Mouse (Mus musculus) liver, adult 2 months (tissue): Measurements from ENCODE around the gene Aoah. TPM values are rescaled to one million over a fixed set of nuclear protein-coding genes. Genes with fewer than 3 reads are reported as not detected.

Experiments used
- DNase-seq: peaks from one replicate; pipeline ENCODE4 v3.0.0-alpha.2; 2011; ENCODE audit warnings: low read depth, low spot score; ENCODE audit errors: extremely low read depth
- H3K27ac ChIP-seq: fragments of 200-500 bp; replicated peaks from 2 replicates; pipeline ENCODE4 v1.5.1; 2012; ENCODE audit warnings: low read depth, mild to moderate bottlenecking, control low read depth, inconsistent platforms, low read length; ENCODE audit not compliant: insufficient read depth
- H3K27me3 ChIP-seq: fragments of 200-500 bp; 2 replicates; pipeline ENCODE4 v1.6.1; 2012; ENCODE audit warnings: mild to moderate bottlenecking, moderate library complexity, low read length, inconsistent platforms; ENCODE audit not compliant: control insufficient read depth, insufficient read depth
- H3K36me3 ChIP-seq: fragments of 200-500 bp; 2 replicates; pipeline ENCODE4 v1.6.1; 2012; ENCODE audit warnings: low read length, inconsistent platforms; ENCODE audit not compliant: control insufficient read depth, insufficient read depth
- H3K4me1 ChIP-seq: fragments of 200-500 bp; 2 replicates; pipeline ENCODE4 v1.6.1; 2011; ENCODE audit warnings: low read length; ENCODE audit not compliant: control insufficient read depth, insufficient read depth
- H3K4me3 ChIP-seq: fragments of 200-500 bp; 2 replicates; pipeline ENCODE4 v1.5.1; 2011; ENCODE audit warnings: low read depth, mild to moderate bottlenecking, control low read depth, low read length, moderate library complexity; ENCODE audit not compliant: insufficient read depth
- H3K79me2 ChIP-seq: fragments of 200-500 bp; 2 replicates; pipeline ENCODE4 v1.6.1; 2012; ENCODE audit warnings: inconsistent platforms, mild to moderate bottlenecking, low read length, moderate library complexity; ENCODE audit not compliant: control insufficient read depth, insufficient read depth
- H3K9ac ChIP-seq: fragments of 200-500 bp; 2 replicates; pipeline ENCODE4 v1.6.1; 2012; ENCODE audit warnings: low read depth, mild to moderate bottlenecking, control low read depth, inconsistent platforms, low read length
- CTCF ChIP-seq: fragments of 200-500 bp; IDR thresholded peaks from 2 replicates; pipeline ENCODE4 v1.5.1; 2011; ENCODE audit warnings: low read depth, low read length, control low read depth
- POLR2A ChIP-seq: fragments of 200-500 bp; IDR thresholded peaks from 2 replicates; pipeline ENCODE4 v1.6.1; 2011; ENCODE audit warnings: low read length, control low read depth; ENCODE audit not compliant: insufficient read depth; ENCODE audit errors: extremely low read depth
- WGBS: fragments of 180-500 bp; shearing (Covaris S2); methylation state at CpG from one replicate; pipeline ENCODE4 v1.1.7; 2018; 5-methylcytosine and 5-hydroxymethylcytosine counted together
- polyA plus RNA-seq: library from polyadenylated mRNA; depleted of rRNA; stranded (reverse); fragments of >200 nt; gene quantifications from 2 replicates; pipeline ENCODE4 v1.2.3, GENCODE M21; 2012
- total RNA-seq: library from RNA; depleted of rRNA; stranded (reverse); fragments of >200 nt; gene quantifications from 2 replicates; pipeline ENCODE4 v1.2.3, GENCODE M21; 2014

Aoah gene
- total and polyA plus RNA-seq, 2 experiments = 1.1 TPM

GRCm38 (mm10) chr13:20963086-20963485 lies 169.2 kb downstream of the Aoah start:
- TF ChIP-seq CTCF = no peak
- no peak for TF ChIP-seq POLR2A
- Histone ChIP-seq H3K27me3 (no peaks in the 10 kb centered on the region), H3K36me3 (no peaks in the 10 kb centered on the region), H3K27ac (no peak overlapping the region), H3K79me2 (no peaks in the 10 kb centered on the region), H3K4me1 (no peaks in the 10 kb centered on the region), H3K4me3 (no peak overlapping the region), H3K9ac (no peak overlapping the region)
- DNase-seq = no peak
- 76% methylated on average over 3 of the region's 3 CpGs for WGBS

GRCm38 (mm10) chr13:20981234-20982230 lies 187.6 kb downstream of the Aoah start:
- no peak overlapping the region for H3K4me3 ChIP-seq
- no peaks in the 10 kb centered on the region for H3K79me2 ChIP-seq
- no peak overlapping the region for H3K9ac ChIP-seq
- TF ChIP-seq CTCF (no peak), POLR2A (no peak)
- H3K36me3 ChIP-seq = no peaks in the 10 kb centered on the region
- WGBS = 75% methylated on average over 8 of the region's 8 CpGs
- H3K4me1 ChIP-seq = no peaks in the 10 kb centered on the region
- no peaks in the 10 kb centered on the region for H3K27me3 ChIP-seq
- no peak overlapping the region for H3K27ac ChIP-seq
- DNase-seq = no peak

GRCm38 (mm10) chr13:20985510-20985909 lies 191.6 kb downstream of the Aoah start:
- no peaks in the 10 kb centered on the region for H3K79me2 ChIP-seq
- DNase-seq = no peak
- no peaks in the 10 kb centered on the region for H3K36me3 ChIP-seq
- H3K27ac ChIP-seq = no peak overlapping the region
- no peak overlapping the region for H3K4me3 ChIP-seq
- H3K27me3 ChIP-seq = no peaks in the 10 kb centered on the region
- H3K9ac ChIP-seq = no peak overlapping the region
- H3K4me1 ChIP-seq = no peaks in the 10 kb centered on the region; the same call in 1 of the 2 replicates
- TF ChIP-seq CTCF (no peak), POLR2A (no peak)

- TF ChIP-seq POLR2A (no peak), CTCF (no peak)
- DNase-seq = no peak
- no peaks in the 10 kb centered on the region for H3K27me3 ChIP-seq
- H3K27ac ChIP-seq = no peak overlapping the region
- no peaks in the 10 kb centered on the region for H3K36me3 ChIP-seq
- H3K79me2 ChIP-seq = no peaks in the 10 kb centered on the region
- H3K4me1 ChIP-seq = no peaks in the 10 kb centered on the region; the same call in 1 of the 2 replicates
- no peak overlapping the region for H3K4me3 ChIP-seq
- H3K9ac ChIP-seq = no peak overlapping the region
Observed at GRCm38 (mm10) chr13:20985961-20986360, 192.0 kb downstream of the Aoah start.

- Histone ChIP-seq H3K36me3 (no peaks in the 10 kb centered on the region), H3K79me2 (no peaks in the 10 kb centered on the region), H3K9ac (no peak overlapping the region), H3K4me1 (no peaks in the 10 kb centered on the region), H3K27me3 (no peaks in the 10 kb centered on the region), H3K27ac (no peak overlapping the region), H3K4me3 (no peak overlapping the region)
- WGBS = 91% methylated on average over 5 of the region's 5 CpGs
- no peak for DNase-seq
- no peak for TF ChIP-seq POLR2A
- no peak for TF ChIP-seq CTCF
Observed at GRCm38 (mm10) chr13:21005238-21005637, 211.3 kb downstream of the Aoah start.
